ENCODE assay signal across 8 mouse cellular contexts in genomic region chr7:127572895-127573471, GRCm38 (mm10). TPM values are rescaled to one million over a fixed set of nuclear protein-coding genes. Genes with fewer than 3 reads are reported as not detected.
DNase-seq lines count a peak whose midpoint lies in the region; ATAC-seq lines count a peak whose summit lies in the region.

Gene Phkg2, plus strand, starts transcription at chr7:127573340.

- peak; percentile 99 for ATAC-seq in megakaryocyte progenitor cell, adult 5-6 weeks (replicated peaks; ENCODE audit: poor library complexity)

- DNase-seq in adrenal gland, adult (ENCODE audit: inconsistent age in 2 of 2, low spot score in 1 of 2) = peak; percentile 94 to 98
- DNase-seq in embryo, embryonic 10 days (ENCODE audit: low spot score) = peak; percentile 97
- DNase-seq in gastrocnemius, postnatal 10 days = peak; percentile 77
- peak; percentile 96 for DNase-seq in induced T-regulatory cell, adult 2 months (ENCODE audit: low read depth)
- DNase-seq in left cerebral cortex, adult 9 months (ENCODE audit: low spot score in 2 of 2) = peak; percentile 97
- DNase-seq in right cerebral cortex, postnatal 14 days = peak; percentile 82
- DNase-seq in yolk sac, embryonic 10.5 days (ENCODE audit: low spot score) = peak; percentile 95

RNA-seq across cellular contexts. Expression of gene Phkg2, which starts in this region (rescaled TPM):
- 10 to 100 TPM; 13.3 to 17.6 TPM for total RNA-seq in gastrocnemius, postnatal 10 days (2021)
- 27.1 and 32.3 TPM in 2 replicates for total RNA-seq in megakaryocyte progenitor cell, adult 5-6 weeks (2015)
- total RNA-seq in megakaryocyte progenitor cell, adult 5-6 weeks (2017) = 26.7 and 29.2 TPM in 2 replicates

Comparison
In these comparisons a context has a peak if more than half of its experiments do, and no peak if none do; other contexts are left out.
1. Peak in every context shown above with its lines: DNase-seq and ATAC-seq.